Mouse (Mus musculus) c-Kit-positive CD71-positive TER-119-positive erythroid progenitor cells, embryonic 14.5 days (primary cell): Measurements from ENCODE around the gene Nt5c3.

Source experiments
- DNase-seq: peaks from one replicate; pipeline ENCODE4 v3.0.0-alpha.2; 2013; ENCODE audit warnings: low spot score

Nt5c3 gene

DNA sequence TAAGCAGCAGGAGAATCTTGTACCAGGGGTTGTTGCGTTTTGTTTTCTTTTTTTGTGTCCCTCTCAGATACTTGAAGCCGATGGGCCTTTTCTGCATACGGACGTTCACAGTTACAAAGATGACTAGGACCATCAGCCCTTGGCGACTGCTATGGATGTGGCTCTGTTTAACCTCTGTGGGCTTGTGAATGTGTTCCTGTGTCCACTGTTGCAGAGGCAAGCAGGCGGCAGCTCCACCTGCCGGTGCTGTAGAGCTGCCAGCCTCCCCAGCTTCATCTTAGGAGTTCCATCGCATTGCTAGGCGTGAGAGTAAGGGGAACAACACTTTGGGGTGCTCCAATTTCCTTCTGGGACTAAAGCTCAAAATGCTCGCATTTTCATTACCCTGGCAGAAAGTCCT is 88.2 kb downstream of the Nt5c3 start:
- no peak for DNase-seq

DNA sequence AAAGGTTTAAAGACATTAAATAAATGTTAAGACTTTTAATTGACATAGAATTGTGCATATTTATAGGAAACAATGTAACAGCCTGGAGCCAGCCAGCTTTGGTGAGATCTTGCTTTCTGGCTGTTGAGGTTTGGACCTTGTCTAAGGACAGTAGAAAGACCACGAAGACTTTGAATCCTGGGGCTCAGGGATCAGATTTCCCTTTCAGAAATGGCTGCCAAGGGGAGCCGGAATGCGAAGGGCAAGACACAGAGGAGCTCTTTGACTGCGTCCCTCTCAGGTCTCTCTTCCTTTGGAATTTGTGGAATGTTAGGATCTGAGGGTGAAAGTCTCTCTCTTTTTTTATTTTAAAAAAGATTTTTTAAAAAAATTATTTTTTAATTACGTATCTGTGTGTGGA is 89.0 kb downstream of the Nt5c3 start:
- DNase-seq = no peak

DNA sequence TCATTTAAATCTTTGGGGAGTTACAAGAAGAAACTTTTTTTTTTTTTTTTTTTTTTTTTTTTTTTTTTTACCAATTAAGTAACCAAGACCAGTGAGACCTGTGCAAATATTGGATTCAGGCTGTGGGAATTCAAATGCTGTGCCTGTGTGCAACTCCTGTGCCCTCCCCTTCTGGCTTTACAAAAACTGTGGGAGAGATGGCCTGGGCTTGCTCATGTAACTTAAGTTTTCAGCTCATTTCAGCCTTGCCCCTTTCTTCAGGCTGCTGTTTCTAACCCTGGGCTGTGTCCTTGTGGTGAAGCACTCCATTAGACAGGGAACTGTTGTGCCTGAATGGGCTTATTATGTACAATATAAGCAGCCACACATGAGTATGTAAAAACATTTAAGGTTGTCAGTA is 90.9 kb downstream of the Nt5c3 start:
- DNase-seq = no peak

DNA sequence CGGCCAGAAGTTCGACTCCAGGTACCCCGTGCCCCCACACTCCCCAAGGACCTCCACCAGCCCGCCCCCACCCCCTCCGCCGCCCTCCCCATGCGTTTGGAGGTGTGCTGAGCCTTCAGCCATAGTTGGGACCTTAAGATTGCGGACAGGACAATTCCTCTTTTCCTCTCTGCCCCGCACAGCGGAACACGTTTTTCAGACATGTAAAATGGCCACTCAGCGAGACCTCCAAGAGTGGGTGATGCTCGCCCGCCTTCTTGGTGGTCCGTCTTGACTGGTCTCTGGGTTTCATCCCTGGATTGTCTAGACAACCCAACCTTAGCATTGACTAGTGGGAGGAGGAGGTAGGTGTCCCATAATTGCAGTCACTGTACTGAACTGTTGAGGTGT is 91.3 kb downstream of the Nt5c3 start:
- no peak for DNase-seq
